Mouse (Mus musculus): ENCODE data around the gene Gar1. TPM values are rescaled to one million over a fixed set of nuclear protein-coding genes. Genes with fewer than 3 reads are reported as not detected.

The Gar1 gene
- polyA plus RNA-seq, 1 experiment from 2014 or later = 62.5 TPM

GRCm38 (mm10) chr3:129798551-129798950, 32.6 kb downstream of the Gar1 start:
- no peak overlapping the region for H3K27ac ChIP-seq
- DNase-seq (ENCODE audit: low spot score) = no peak
- H3K4me1 ChIP-seq (replicated peaks; ENCODE audit: insufficient read depth, low read length) = no peaks in the 10 kb centered on the region
- no peak overlapping the region for H3K4me3 ChIP-seq (replicated peaks; ENCODE audit: low read depth, low read length)
- H3K4me2 ChIP-seq (ENCODE audit: low read length) = no peak overlapping the region
- H3K9me3 ChIP-seq (replicated peaks; ENCODE audit: low read length) = no peaks in the 10 kb centered on the region
- H3K27me3 ChIP-seq (ENCODE audit: insufficient read depth, low read length) = no peaks in the 10 kb centered on the region
- H3K9ac ChIP-seq (ENCODE audit: low read depth, low read length) = no peak overlapping the region
- no peak for ATAC-seq (replicated peaks; ENCODE audit: low FRiP score, low read depth)
- TF ChIP-seq CTCF (IDR thresholded peaks at IDR 0.05; ENCODE audit: low read depth) = no peak
- 85% methylated on average over 11 of the region's 11 CpGs for WGBS
- H3K36me3 ChIP-seq (ENCODE audit: insufficient read depth, low read length) = no peaks in the 10 kb centered on the region

- H3K9ac ChIP-seq (ENCODE audit: low read depth, low read length) = no peak overlapping the region
- no peaks in the 10 kb centered on the region for H3K36me3 ChIP-seq (ENCODE audit: insufficient read depth, low read length)
- H3K27me3 ChIP-seq (ENCODE audit: insufficient read depth, low read length) = no peaks in the 10 kb centered on the region
- H3K4me1 ChIP-seq (replicated peaks; ENCODE audit: insufficient read depth, low read length) = no peaks in the 10 kb centered on the region
- 77% methylated on average over 5 of the region's 5 CpGs for WGBS
- no peak overlapping the region for H3K4me2 ChIP-seq (ENCODE audit: low read length)
- H3K27ac ChIP-seq = peak overlapping the region; percentile 19; the same call in 1 of the 2 replicates
- ATAC-seq (replicated peaks; ENCODE audit: low FRiP score, low read depth) (no peak), DNase-seq (ENCODE audit: low spot score) (peak; percentile 6)
- H3K4me3 ChIP-seq (replicated peaks; ENCODE audit: low read depth, low read length) = no peak overlapping the region
- H3K9me3 ChIP-seq (replicated peaks; ENCODE audit: low read length) = no peaks in the 10 kb centered on the region
- no peak for TF ChIP-seq CTCF (IDR thresholded peaks at IDR 0.05; ENCODE audit: low read depth)
These were observed 33.9 kb downstream of the Gar1 start for GRCm38 (mm10) chr3:129797341-129797740.

GRCm38 (mm10) chr3:129793801-129794200, 37.4 kb downstream of the Gar1 start:
- peak; percentile 2 for DNase-seq (ENCODE audit: low spot score)
- no peak overlapping the region for H3K27ac ChIP-seq
- no peak overlapping the region for H3K4me2 ChIP-seq (ENCODE audit: low read length)
- no peaks in the 10 kb centered on the region for H3K9me3 ChIP-seq (replicated peaks; ENCODE audit: low read length)
- ATAC-seq (replicated peaks; ENCODE audit: low FRiP score, low read depth) = no peak
- no peak for TF ChIP-seq CTCF (IDR thresholded peaks at IDR 0.05; ENCODE audit: low read depth)
- H3K4me3 ChIP-seq (replicated peaks; ENCODE audit: low read depth, low read length) = no peak overlapping the region
- WGBS = 78% methylated on average over 5 of the region's 5 CpGs
- H3K9ac ChIP-seq (ENCODE audit: low read depth, low read length) = no peak overlapping the region
- no peaks in the 10 kb centered on the region for H3K27me3 ChIP-seq (ENCODE audit: insufficient read depth, low read length)
- H3K4me1 ChIP-seq (replicated peaks; ENCODE audit: insufficient read depth, low read length) = no peaks in the 10 kb centered on the region
- no peaks in the 10 kb centered on the region for H3K36me3 ChIP-seq (ENCODE audit: insufficient read depth, low read length)

GRCm38 (mm10) chr3:129782746-129783145, 48.5 kb downstream of the Gar1 start:
- no peak overlapping the region for H3K4me2 ChIP-seq (ENCODE audit: low read length)
- ATAC-seq (replicated peaks; ENCODE audit: low FRiP score, low read depth) (no peak), DNase-seq (ENCODE audit: low spot score) (no peak)
- H3K27me3 ChIP-seq (ENCODE audit: insufficient read depth, low read length) = no peaks in the 10 kb centered on the region
- TF ChIP-seq CTCF (IDR thresholded peaks at IDR 0.05; ENCODE audit: low read depth) = no peak
- H3K4me3 ChIP-seq (replicated peaks; ENCODE audit: low read depth, low read length) = no peak overlapping the region
- H3K9ac ChIP-seq (ENCODE audit: low read depth, low read length) = no peak overlapping the region
- H3K9me3 ChIP-seq (replicated peaks; ENCODE audit: low read length) = no peaks in the 10 kb centered on the region
- H3K4me1 ChIP-seq (replicated peaks; ENCODE audit: insufficient read depth, low read length) = no peaks in the 10 kb centered on the region
- H3K36me3 ChIP-seq (ENCODE audit: insufficient read depth, low read length) = no peaks in the 10 kb centered on the region
- no peak overlapping the region for H3K27ac ChIP-seq
- WGBS = 88% methylated on average over 3 of the region's 3 CpGs

- WGBS = 41% methylated on average over 10 of the region's 10 CpGs
- no peak overlapping the region for H3K4me2 ChIP-seq (ENCODE audit: low read length)
- H3K9me3 ChIP-seq (replicated peaks; ENCODE audit: low read length) = no peaks in the 10 kb centered on the region
- ATAC-seq (replicated peaks; ENCODE audit: low FRiP score, low read depth) = no peak
- no peak overlapping the region for H3K9ac ChIP-seq (ENCODE audit: low read depth, low read length)
- no peak for TF ChIP-seq CTCF (IDR thresholded peaks at IDR 0.05; ENCODE audit: low read depth)
- H3K27me3 ChIP-seq (ENCODE audit: insufficient read depth, low read length) = no peaks in the 10 kb centered on the region
- no peaks in the 10 kb centered on the region for H3K4me1 ChIP-seq (replicated peaks; ENCODE audit: insufficient read depth, low read length)
- H3K36me3 ChIP-seq (ENCODE audit: insufficient read depth, low read length) = no peaks in the 10 kb centered on the region
- DNase-seq (ENCODE audit: low spot score) = peak; percentile 4
- H3K27ac ChIP-seq = no peak overlapping the region
- no peak overlapping the region for H3K4me3 ChIP-seq (replicated peaks; ENCODE audit: low read depth, low read length)
These were observed 49.8 kb downstream of the Gar1 start for GRCm38 (mm10) chr3:129781435-129781834.

Other genes with a start within 250 kb of the Gar1 start
- gene Egf, start 76.1 kb downstream of the Gar1 start, polyA plus RNA-seq (2015; fragmentation: Nextera tagmentation; extraction: Ambion mirVana) = 2.6 and 2.8 TPM in 2 replicates
- gene Lrit3, start 27.4 kb downstream of the Gar1 start, polyA plus RNA-seq (2015; fragmentation: Nextera tagmentation; extraction: Ambion mirVana) = 0.07 and 0.08 TPM in 2 replicates
- 0.15 and 0.33 TPM in 2 replicates for gene Rrh, start 8.8 kb downstream of the Gar1 start, polyA plus RNA-seq (2015; fragmentation: Nextera tagmentation; extraction: Ambion mirVana)
- 27.3 and 27.4 TPM in 2 replicates for gene Cfi, start 4.5 kb upstream of the Gar1 start, polyA plus RNA-seq (2015; fragmentation: Nextera tagmentation; extraction: Ambion mirVana)
- gene Pla2g12a, start 47.2 kb upstream of the Gar1 start, polyA plus RNA-seq (2015; fragmentation: Nextera tagmentation; extraction: Ambion mirVana) = 55.4 and 57.1 TPM in 2 replicates
- gene Casp6, start 70.0 kb upstream of the Gar1 start, polyA plus RNA-seq (2015; fragmentation: Nextera tagmentation; extraction: Ambion mirVana) = 80.6 and 81.2 TPM in 2 replicates
- 2.6 and 3.3 TPM in 2 replicates for gene Mcub, start 138.8 kb upstream of the Gar1 start, polyA plus RNA-seq (2015; fragmentation: Nextera tagmentation; extraction: Ambion mirVana)
- gene Sec24b, start 230.2 kb upstream of the Gar1 start, polyA plus RNA-seq (2015; fragmentation: Nextera tagmentation; extraction: Ambion mirVana) = 21.5 and 23.1 TPM in 2 replicates

Measured in kidney, postnatal 0 days (tissue).